Mouse (Mus musculus): Measurements from ENCODE around the gene Fgfr2. TPM values are rescaled to one million over a fixed set of nuclear protein-coding genes. Genes with fewer than 3 reads are reported as not detected.

Gene Fgfr2
- polyA plus RNA-seq, 1 experiment: 14.7 TPM

GRCm38 (mm10) chr7:132658688-132659087, 464.5 kb downstream of the Fgfr2 start:
- peaks cover 16% of the 10 kb centered on the region for H3K4me1 ChIP-seq (ENCODE audit: control insufficient read depth, insufficient read depth, insufficient read length, low read length)
- TF ChIP-seq POLR2A (IDR thresholded peaks at IDR 0.05; ENCODE audit: low read depth, low read length): no peak
- TF ChIP-seq CTCF (IDR thresholded peaks at IDR 0.05; ENCODE audit: extremely low read depth, insufficient read length, insufficient replicate concordance, low read depth, low read length): no peak
- H3K36me3 ChIP-seq (ENCODE audit: control insufficient read depth, insufficient read depth, low read length): no peaks in the 10 kb centered on the region
- WGBS: 90% methylated on average over 5 of the region's 5 CpGs
- H3K27ac ChIP-seq (ENCODE audit: insufficient read depth, low read depth, low read length): 0 out of 2 replicates have a peak overlapping the region, but pooled peaks have one; percentile 31
- H3K27me3 ChIP-seq (ENCODE audit: control insufficient read depth, insufficient read depth, low read length): no peaks in the 10 kb centered on the region
- no peak overlapping the region for H3K4me3 ChIP-seq (ENCODE audit: low read depth, low read length)

- TF ChIP-seq CTCF (IDR thresholded peaks at IDR 0.05; ENCODE audit: extremely low read depth, insufficient read length, insufficient replicate concordance, low read depth, low read length) (no peak), POLR2A (IDR thresholded peaks at IDR 0.05; ENCODE audit: low read depth, low read length) (no peak)
- no peak overlapping the region for H3K4me3 ChIP-seq (ENCODE audit: low read depth, low read length)
- H3K27me3 ChIP-seq (ENCODE audit: control insufficient read depth, insufficient read depth, low read length): no peaks in the 10 kb centered on the region
- peaks cover 16% of the 10 kb centered on the region for H3K4me1 ChIP-seq (ENCODE audit: control insufficient read depth, insufficient read depth, insufficient read length, low read length)
- H3K36me3 ChIP-seq (ENCODE audit: control insufficient read depth, insufficient read depth, low read length): no peaks in the 10 kb centered on the region
- H3K27ac ChIP-seq (ENCODE audit: insufficient read depth, low read depth, low read length): peak overlapping the region; percentile 31; the same call in 1 of the 2 replicates
- WGBS: 60% methylated on average over 9 of the region's 9 CpGs
Observed at GRCm38 (mm10) chr7:132658058-132658450, 465.1 kb downstream of the Fgfr2 start.

GRCm38 (mm10) chr7:132657371-132658057, 465.6 kb downstream of the Fgfr2 start:
- H3K27ac ChIP-seq (ENCODE audit: insufficient read depth, low read depth, low read length): peak overlapping the region; percentile 31; the same call in 1 of the 2 replicates

GRCm38 (mm10) chr7:132656548-132656947, 466.6 kb downstream of the Fgfr2 start:
- Histone ChIP-seq H3K4me3 (ENCODE audit: low read depth, low read length) (no peak overlapping the region), H3K27ac (ENCODE audit: insufficient read depth, low read depth, low read length) (0 out of 2 replicates have a peak overlapping the region, but pooled peaks have one; percentile 12), H3K27me3 (ENCODE audit: control insufficient read depth, insufficient read depth, low read length) (no peaks in the 10 kb centered on the region), H3K4me1 (ENCODE audit: control insufficient read depth, insufficient read depth, insufficient read length, low read length) (peaks cover 16% of the 10 kb centered on the region), H3K36me3 (ENCODE audit: control insufficient read depth, insufficient read depth, low read length) (no peaks in the 10 kb centered on the region)
- no peak for TF ChIP-seq POLR2A (IDR thresholded peaks at IDR 0.05; ENCODE audit: low read depth, low read length)
- TF ChIP-seq CTCF (IDR thresholded peaks at IDR 0.05; ENCODE audit: extremely low read depth, insufficient read length, insufficient replicate concordance, low read depth, low read length): peak; percentile 94; the same call in 1 of the 2 replicates
- WGBS: 5% methylated on average over 3 of the region's 3 CpGs

More at GRCm38 (mm10) chr7:132657371-132658057, 465.6 kb downstream of the Fgfr2 start:
- Histone ChIP-seq H3K4me3 (ENCODE audit: low read depth, low read length) (no peak overlapping the region), H3K36me3 (ENCODE audit: control insufficient read depth, insufficient read depth, low read length) (no peaks in the 10 kb centered on the region), H3K4me1 (ENCODE audit: control insufficient read depth, insufficient read depth, insufficient read length, low read length) (peaks cover 16% of the 10 kb centered on the region), H3K27me3 (ENCODE audit: control insufficient read depth, insufficient read depth, low read length) (no peaks in the 10 kb centered on the region)
- TF ChIP-seq POLR2A (IDR thresholded peaks at IDR 0.05; ENCODE audit: low read depth, low read length) (no peak), CTCF (IDR thresholded peaks at IDR 0.05; ENCODE audit: extremely low read depth, insufficient read length, insufficient replicate concordance, low read depth, low read length) (no peak)
- WGBS: 79% methylated on average over 14 of the region's 14 CpGs

- H3K4me1 ChIP-seq (ENCODE audit: control insufficient read depth, insufficient read depth, insufficient read length, low read length): peaks cover 16% of the 10 kb centered on the region
- no peaks in the 10 kb centered on the region for H3K27me3 ChIP-seq (ENCODE audit: control insufficient read depth, insufficient read depth, low read length)
- no peaks in the 10 kb centered on the region; the same call in 1 of the 2 replicates for H3K36me3 ChIP-seq (ENCODE audit: control insufficient read depth, insufficient read depth, low read length)
- H3K4me3 ChIP-seq (ENCODE audit: low read depth, low read length): 0 out of 2 replicates have a peak overlapping the region, but pooled peaks have one; percentile 11
- TF ChIP-seq POLR2A (IDR thresholded peaks at IDR 0.05; ENCODE audit: low read depth, low read length): no peak; the same call in 1 of the 2 replicates
- peak; percentile 98 for TF ChIP-seq CTCF (IDR thresholded peaks at IDR 0.05; ENCODE audit: extremely low read depth, insufficient read length, insufficient replicate concordance, low read depth, low read length)
- H3K27ac ChIP-seq (ENCODE audit: insufficient read depth, low read depth, low read length): 0 out of 2 replicates have a peak overlapping the region, but pooled peaks have one; percentile 12
- WGBS: 23% methylated on average over 9 of the region's 9 CpGs
Observed at GRCm38 (mm10) chr7:132656075-132656474, 467.1 kb downstream of the Fgfr2 start.

GRCm38 (mm10) chr7:132654412-132654811, 468.7 kb downstream of the Fgfr2 start:
- no peak overlapping the region for H3K27ac ChIP-seq (ENCODE audit: insufficient read depth, low read depth, low read length)
- peaks cover 2% of the 10 kb centered on the region for H3K36me3 ChIP-seq (ENCODE audit: control insufficient read depth, insufficient read depth, low read length)
- TF ChIP-seq CTCF (IDR thresholded peaks at IDR 0.05; ENCODE audit: extremely low read depth, insufficient read length, insufficient replicate concordance, low read depth, low read length) (no peak), POLR2A (IDR thresholded peaks at IDR 0.05; ENCODE audit: low read depth, low read length) (no peak)
- H3K27me3 ChIP-seq (ENCODE audit: control insufficient read depth, insufficient read depth, low read length): no peaks in the 10 kb centered on the region
- H3K4me1 ChIP-seq (ENCODE audit: control insufficient read depth, insufficient read depth, insufficient read length, low read length): peaks cover 16% of the 10 kb centered on the region
- no peak overlapping the region for H3K4me3 ChIP-seq (ENCODE audit: low read depth, low read length)
- WGBS: 97% methylated on average over 3 of the region's 3 CpGs

GRCm38 (mm10) chr7:132646514-132646913, 476.6 kb downstream of the Fgfr2 start:
- H3K27ac ChIP-seq (ENCODE audit: insufficient read depth, low read depth, low read length): no peak overlapping the region
- peaks cover 4% of the 10 kb centered on the region for H3K36me3 ChIP-seq (ENCODE audit: control insufficient read depth, insufficient read depth, low read length)
- H3K4me3 ChIP-seq (ENCODE audit: low read depth, low read length): no peak overlapping the region
- 100% methylated on average over 1 of the region's 1 CpGs for WGBS
- peaks cover 12% of the 10 kb centered on the region; the same call in 1 of the 2 replicates for H3K4me1 ChIP-seq (ENCODE audit: control insufficient read depth, insufficient read depth, insufficient read length, low read length)
- TF ChIP-seq CTCF (IDR thresholded peaks at IDR 0.05; ENCODE audit: extremely low read depth, insufficient read length, insufficient replicate concordance, low read depth, low read length) (no peak), POLR2A (IDR thresholded peaks at IDR 0.05; ENCODE audit: low read depth, low read length) (no peak)
- H3K27me3 ChIP-seq (ENCODE audit: control insufficient read depth, insufficient read depth, low read length): no peaks in the 10 kb centered on the region

Measured in small intestine, adult 2 months (tissue).